Mouse (Mus musculus) olfactory bulb, adult 2 months (tissue): Measurements from ENCODE around the gene Lalba.

ENCODE experiments used
- CTCF ChIP-seq: fragments of 200-500 bp; IDR thresholded peaks from 2 replicates; pipeline ENCODE4 v1.5.1; 2012; ENCODE audit warnings: low read depth, mild to moderate bottlenecking, low read length, moderate library complexity; ENCODE audit not compliant: insufficient read depth
- POLR2A ChIP-seq: fragments of 200-500 bp; IDR thresholded peaks from 2 replicates; pipeline ENCODE4 v1.6.1; 2012; ENCODE audit warnings: mild to moderate bottlenecking, low read depth, low read length, moderate library complexity; ENCODE audit not compliant: insufficient read depth

- TF ChIP-seq CTCF: no peak; the same call in 1 of the 2 replicates
- TF ChIP-seq POLR2A: no peak
These were observed 7.1 kb downstream of the Lalba start for GRCm38 (mm10) chr15:98475382-98475781.
